Mouse (Mus musculus) left cerebral cortex, adult 2 months (tissue): Measurements from ENCODE around the gene Sun2. TPM values are rescaled to one million over a fixed set of nuclear protein-coding genes. Genes with fewer than 3 reads are reported as not detected.

Experiments
- DNase-seq, 2 experiments: peaks; one replicate each; pipeline ENCODE4 v3.0.0; 2021 to 2022; ENCODE audit warnings: low spot score in 2 of 2, mixed read lengths in 1 of 2; ENCODE audit errors: extremely low spot score in 1 of 2
- H3K27ac ChIP-seq: fragments of 200-600 bp; 2 replicates; pipeline ENCODE4 v1.8.1; 2022
- H3K4me3 ChIP-seq: fragments of 200-600 bp; 2 replicates; pipeline ENCODE4 v1.8.1; 2022
- CTCF ChIP-seq: fragments of 200-600 bp; IDR thresholded peaks from 2 replicates; pipeline ENCODE4 v1.8.1; 2022; ENCODE audit warnings: antibody characterized with exemption, mild to moderate bottlenecking, moderate library complexity
- intact Hi-C: fragments of 180-260 bp; cut with DNase I; formaldehyde crosslinking; loops from one replicate; pipeline ENCODE4 v1.15.1; 2025
- total RNA-seq, 2 experiments: library from RNA; stranded (reverse); gene quantifications; 2 replicates each; pipeline ENCODE4 v1.2.3; 2021

Sun2 gene
- total RNA-seq, 2 experiments from 2014 or later, result 43.9 to 46.5 TPM

DNA sequence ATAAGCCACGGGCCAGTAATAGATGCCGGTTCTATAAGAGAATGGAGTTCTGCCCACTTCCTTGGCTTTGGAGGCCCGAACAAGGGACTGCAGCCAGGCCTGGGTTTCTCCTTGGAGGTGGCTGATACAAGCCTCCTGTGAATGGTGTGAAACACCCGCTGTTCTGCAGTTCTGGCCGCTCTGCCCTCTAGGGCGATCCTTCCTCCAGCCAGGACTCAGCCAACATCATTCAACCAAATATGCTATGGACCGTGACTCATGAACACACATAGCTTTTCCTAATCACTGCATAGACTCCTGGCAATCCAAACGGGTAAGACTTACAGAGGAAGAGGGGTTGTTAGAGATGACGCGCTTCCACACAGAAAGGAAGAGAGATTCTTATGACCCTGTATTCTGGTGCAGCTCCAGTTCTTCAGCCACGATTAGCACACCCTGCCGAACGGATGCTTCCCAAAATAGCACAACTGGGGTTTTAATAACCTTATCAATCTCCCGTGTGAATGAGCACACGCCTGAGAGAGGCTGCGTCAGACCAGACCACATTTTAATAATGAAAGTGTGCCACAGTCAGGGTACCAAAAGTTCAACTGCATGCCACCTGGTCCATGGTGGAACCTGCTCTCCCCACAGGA lies 25.1 kb upstream of the Sun2 start:
- intact Hi-C loops, result loop anchor here (5.0 kb wide), 1 partner anchor 245 kb away; the partner anchor contains the start of gene Pdgfb
- peak overlapping the region; percentile 78 for H3K27ac ChIP-seq

GRCm38 (mm10) chr15:79766586-79767071 lies 24.3 kb upstream of the Sun2 start:
- TF ChIP-seq CTCF, result no peak
- no peak overlapping the region for H3K4me3 ChIP-seq
- H3K27ac ChIP-seq, result peak overlapping the region; percentile 78
- intact Hi-C loops, result loop anchor here (5.0 kb wide), 1 partner anchor 246 kb away; the partner anchor contains the start of gene Pdgfb
- no peak for DNase-seq

More for the DNA sequence above, 25.1 kb upstream of the Sun2 start:
- no peak for TF ChIP-seq CTCF
- DNase-seq, result no peak
- H3K4me3 ChIP-seq, result no peak overlapping the region

GRCm38 (mm10) chr15:79766168-79766567 lies 23.8 kb upstream of the Sun2 start:
- Histone ChIP-seq H3K4me3 (no peak overlapping the region), H3K27ac (peak overlapping the region; percentile 78)
- TF ChIP-seq CTCF, result no peak
- intact Hi-C loops, result loop anchor here (5.0 kb wide), 1 partner anchor 246 kb away; the partner anchor contains the start of gene Pdgfb
- no peak for DNase-seq

- intact Hi-C loops, result loop anchor here (1.0 to 5.0 kb wide), 2 partner anchors 33 to 247 kb away; partner anchors contain the start of gene Pdgfb
- H3K27ac ChIP-seq, result peak overlapping the region; percentile 78
Observed at GRCm38 (mm10) chr15:79765361-79765760, 23.0 kb upstream of the Sun2 start.

DNA sequence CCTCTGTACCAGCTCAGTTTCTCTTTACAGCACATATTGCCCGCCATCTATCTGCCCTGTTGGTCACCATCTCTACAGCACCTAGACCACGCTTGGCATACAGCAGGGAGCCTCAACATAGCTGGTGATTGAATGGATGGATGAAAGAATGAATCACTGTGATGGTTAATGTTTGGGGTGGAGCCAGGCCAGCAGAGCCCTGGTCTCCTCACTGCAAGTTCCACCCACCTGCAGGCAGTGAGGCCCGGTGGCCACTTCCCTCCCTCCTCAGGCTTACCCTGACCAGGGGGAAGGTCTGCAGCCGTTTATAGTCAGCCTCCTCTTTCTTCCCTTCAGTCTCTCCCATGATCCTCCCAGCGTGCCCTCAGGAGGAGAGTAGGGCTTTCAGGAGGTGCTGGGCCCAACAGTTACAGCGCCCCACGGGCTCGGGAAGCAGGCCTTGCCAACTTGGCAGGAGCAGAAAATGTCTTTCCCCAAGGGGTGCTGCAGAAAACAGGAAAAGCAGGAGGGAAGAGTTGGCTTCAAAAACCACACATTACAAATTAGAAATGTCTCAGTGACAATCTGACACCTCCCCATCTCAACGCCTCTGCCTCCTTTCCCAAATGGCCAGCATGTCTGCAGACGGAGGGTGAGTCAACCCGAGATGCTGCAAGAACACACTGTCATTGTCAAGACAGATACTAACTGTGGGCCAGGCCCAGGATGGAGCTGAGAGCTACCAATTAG lies 22.4 kb upstream of the Sun2 start:
- peak; percentile 68 to 73 for DNase-seq
- no peak for TF ChIP-seq CTCF
- intact Hi-C loops, result loop anchor here (1.0 to 5.0 kb wide), 3 partner anchors 34 to 248 kb away; partner anchors contain the start of genes Cbx6, Npcd and Pdgfb
- peak overlapping the region; percentile 78 for H3K27ac ChIP-seq
- no peak overlapping the region for H3K4me3 ChIP-seq

More at GRCm38 (mm10) chr15:79765361-79765760, 23.0 kb upstream of the Sun2 start:
- H3K4me3 ChIP-seq, result no peak overlapping the region
- TF ChIP-seq CTCF, result no peak
- no peak for DNase-seq

DNA sequence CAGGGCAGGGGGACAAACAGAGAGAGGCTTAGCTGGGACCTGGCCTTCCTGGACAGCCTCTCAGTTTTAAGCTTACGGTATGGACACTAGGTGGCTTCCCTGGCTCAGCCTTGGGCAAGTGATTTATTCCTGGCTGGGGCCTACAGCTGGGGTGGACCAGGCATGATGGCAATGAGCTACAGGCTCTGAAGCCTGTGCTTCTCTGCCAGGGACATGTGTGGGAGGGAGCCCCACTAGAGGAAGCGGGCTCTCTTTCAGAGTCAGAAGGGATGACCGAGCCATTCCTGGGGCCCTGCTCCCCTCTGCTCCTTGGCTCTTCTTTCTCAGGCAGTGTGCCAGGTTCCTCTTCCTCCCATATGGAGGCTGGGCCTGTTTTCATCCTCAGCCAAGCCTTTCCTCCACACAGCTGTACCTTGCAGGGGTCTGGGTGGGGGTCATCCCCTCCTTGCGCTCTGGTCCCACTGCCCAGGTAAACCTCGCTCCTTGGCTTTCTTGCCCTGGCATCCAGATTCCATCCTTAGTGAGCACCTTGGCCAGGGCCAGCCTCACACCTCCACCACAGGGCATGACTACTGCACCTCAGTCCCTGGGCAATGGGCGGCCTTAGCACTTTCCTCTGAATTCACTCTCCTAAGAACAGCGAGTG lies 21.4 kb upstream of the Sun2 start:
- no peak for DNase-seq
- Histone ChIP-seq H3K4me3 (no peak overlapping the region), H3K27ac (peak overlapping the region; percentile 78)
- TF ChIP-seq CTCF, result peak; percentile 39
- intact Hi-C loops, result loop anchor here (1.0 kb wide), 1 partner anchor 71 kb away; the partner anchor contains the start of genes Cbx6 and Npcd

DNA sequence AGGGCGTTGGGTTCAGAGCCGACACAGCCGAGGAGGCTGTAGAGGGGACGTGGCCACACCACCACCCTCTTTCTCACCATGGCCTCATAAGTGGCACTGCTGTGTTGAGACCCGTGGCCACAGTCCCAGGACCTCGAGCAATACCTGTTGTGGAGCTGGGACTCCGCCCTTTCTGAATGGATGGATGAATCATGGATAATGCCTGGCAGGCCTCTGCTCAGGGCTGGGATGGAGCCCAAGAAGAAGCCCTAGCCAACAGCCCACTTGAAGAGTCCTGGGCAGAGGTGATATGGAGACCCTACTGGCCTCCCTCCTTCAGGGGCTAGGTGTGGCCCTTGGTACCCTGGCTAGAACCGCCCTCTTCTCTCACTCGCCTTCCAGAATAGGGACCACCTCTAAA lies 20.7 kb upstream of the Sun2 start:
- peak overlapping the region; percentile 78 for H3K27ac ChIP-seq
- TF ChIP-seq CTCF, result no peak
- DNase-seq, result no peak
- intact Hi-C loops, result no loop called here
- no peak overlapping the region for H3K4me3 ChIP-seq

- intact Hi-C loops, result no loop called here
- peak overlapping the region; percentile 67 for H3K27ac ChIP-seq
- no peak overlapping the region for H3K4me3 ChIP-seq
- TF ChIP-seq CTCF, result no peak; the same call in 1 of the 2 replicates
- peak in 1 of 2 experiments; percentile 41 for DNase-seq
Observed at GRCm38 (mm10) chr15:79760956-79761355, 18.6 kb upstream of the Sun2 start.

- intact Hi-C loops, result no loop called here
- Histone ChIP-seq H3K27ac (peak overlapping the region; percentile 82), H3K4me3 (no peak overlapping the region)
- no peak for DNase-seq
- TF ChIP-seq CTCF, result no peak
Observed at GRCm38 (mm10) chr15:79757118-79757517, 14.8 kb upstream of the Sun2 start.

DNA sequence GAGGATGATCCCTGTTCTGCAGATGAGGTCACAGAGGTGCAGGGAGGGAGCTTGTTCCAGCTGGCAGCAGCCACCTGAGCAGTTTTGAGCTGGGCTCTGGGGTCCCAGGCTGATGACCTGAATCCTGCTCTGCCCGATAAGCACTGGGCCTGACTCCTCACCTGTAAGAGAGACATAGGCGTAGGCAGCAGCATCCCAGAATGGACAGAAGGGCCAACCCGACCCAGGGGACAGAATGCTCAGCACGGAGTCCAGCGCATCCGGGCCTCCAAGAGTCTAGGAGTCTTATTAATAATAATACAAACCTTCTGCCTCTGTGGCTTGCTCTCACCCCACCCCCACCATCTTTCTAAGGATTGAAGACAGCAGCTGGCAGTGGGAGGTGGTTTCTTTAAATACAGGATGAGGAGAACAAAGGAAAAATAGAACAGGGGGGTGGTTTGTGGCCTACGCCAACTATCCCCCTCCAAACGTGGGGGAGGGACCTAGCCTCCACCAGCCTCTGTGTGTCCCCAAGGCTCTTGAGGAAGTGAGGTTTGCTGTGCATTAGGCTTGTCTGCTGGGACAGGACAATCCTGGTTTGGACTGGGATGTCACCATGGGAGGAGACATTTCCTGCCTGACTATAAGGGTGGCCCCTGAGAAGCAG lies 13.8 kb upstream of the Sun2 start:
- no peak for TF ChIP-seq CTCF
- intact Hi-C loops, result no loop called here
- Histone ChIP-seq H3K4me3 (no peak overlapping the region), H3K27ac (peak overlapping the region; percentile 82)
- peak; percentile 41 to 62 for DNase-seq

- Histone ChIP-seq H3K27ac (peak overlapping the region; percentile 82), H3K4me3 (no peak overlapping the region)
- no peak for TF ChIP-seq CTCF
- intact Hi-C loops, result no loop called here
- no peak for DNase-seq
Observed at GRCm38 (mm10) chr15:79755176-79755575, 12.8 kb upstream of the Sun2 start.
